Mouse (Mus musculus): ENCODE results near the gene Ccdc34.

Ccdc34 gene

DNA sequence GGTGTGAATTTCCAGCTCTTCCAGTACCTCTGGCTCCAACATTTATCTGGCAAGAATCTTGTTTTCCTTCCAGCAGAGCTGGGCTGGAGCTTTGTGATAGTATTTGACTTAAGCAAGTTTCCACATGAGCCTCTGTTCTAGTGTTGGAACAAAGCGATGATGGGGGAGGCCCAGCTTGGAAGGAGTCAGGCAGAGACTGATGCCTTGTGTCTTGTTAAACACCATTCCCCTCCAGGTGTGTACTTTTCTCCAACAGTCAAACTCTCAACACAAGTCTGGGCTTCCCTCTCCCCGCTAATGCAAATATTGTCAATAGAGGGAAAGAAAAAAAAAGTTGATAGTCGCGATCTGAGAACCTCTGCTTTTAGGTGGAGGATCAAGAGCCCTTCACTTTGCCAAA lies 196.7 kb downstream of the Ccdc34 start:
- DNase-seq (ENCODE audit: low read depth, low spot score) = peak; percentile 9

DNA sequence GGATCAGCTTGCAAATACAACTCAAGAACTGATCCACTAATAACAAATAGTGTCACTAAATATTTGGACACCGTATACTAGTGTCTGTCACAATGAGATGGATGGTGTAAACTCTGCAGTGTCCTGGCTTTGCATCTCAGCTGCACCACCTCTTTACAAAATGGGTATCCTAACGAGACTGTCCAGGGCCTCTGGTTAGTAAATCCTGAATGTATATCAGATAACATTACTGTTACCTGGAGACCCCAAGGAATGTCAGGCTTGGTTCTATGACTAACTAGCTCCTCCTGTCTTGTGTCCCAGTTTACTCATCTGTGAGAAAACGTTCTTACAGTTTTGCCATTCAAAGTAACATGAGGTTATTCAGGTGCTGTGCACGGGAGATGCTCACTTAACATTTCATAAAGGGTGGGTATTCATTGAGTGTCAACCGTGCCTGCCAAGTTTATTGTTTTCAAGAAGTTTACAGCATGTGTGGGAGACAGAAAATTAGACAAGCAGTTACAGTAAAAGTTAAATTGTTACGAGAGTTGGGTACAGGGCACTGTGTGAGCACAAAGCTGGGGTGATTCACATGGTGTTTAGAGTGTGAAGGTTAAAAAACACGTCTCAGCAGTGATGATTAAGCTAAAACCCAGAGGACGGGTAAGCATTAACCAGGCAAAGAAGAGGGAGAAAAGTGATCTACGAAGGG lies 197.5 kb downstream of the Ccdc34 start:
- peak; percentile 7 for DNase-seq (ENCODE audit: low read depth, low spot score)

DNA sequence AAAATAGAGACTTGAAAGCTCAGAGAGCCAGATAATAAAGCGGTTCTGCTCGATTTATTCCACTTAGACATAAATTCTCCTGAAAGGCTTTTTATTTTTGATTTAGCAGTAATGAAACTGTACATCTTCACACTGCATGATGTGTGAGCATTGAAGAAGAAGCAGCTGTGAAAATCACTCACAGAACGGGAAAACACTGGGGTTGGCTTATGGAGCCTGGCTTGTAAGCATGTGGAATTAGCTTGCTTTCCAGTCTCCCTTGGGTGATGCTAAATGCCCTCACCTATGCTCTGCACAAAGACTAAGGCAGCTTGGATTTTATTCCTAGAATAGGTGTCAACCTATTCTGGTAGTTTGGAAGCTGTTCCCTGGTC lies 198.1 kb downstream of the Ccdc34 start:
- peak; percentile 12 for DNase-seq (ENCODE audit: low read depth, low spot score)

DNA sequence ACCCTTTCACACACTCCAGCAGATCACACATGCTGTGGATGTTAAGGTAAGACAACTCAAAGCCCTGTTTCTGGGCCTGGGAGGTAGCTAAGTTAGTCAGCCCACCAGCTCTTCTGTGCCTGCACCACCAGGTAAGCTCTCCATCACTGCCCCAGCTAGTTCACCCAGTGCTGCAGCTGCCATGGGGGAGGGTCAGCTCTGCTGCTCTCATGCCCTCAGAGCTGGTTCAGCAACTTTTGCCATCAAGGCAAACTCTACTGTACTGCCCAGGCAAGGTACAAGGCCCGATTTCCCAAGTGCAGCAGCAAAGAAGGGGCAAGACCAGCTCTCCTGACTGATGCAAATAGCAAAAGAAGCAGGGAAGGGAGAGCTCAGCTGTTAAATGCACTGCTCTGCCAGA lies 202.9 kb downstream of the Ccdc34 start:
- DNase-seq (ENCODE audit: low read depth, low spot score) = no peak

DNA sequence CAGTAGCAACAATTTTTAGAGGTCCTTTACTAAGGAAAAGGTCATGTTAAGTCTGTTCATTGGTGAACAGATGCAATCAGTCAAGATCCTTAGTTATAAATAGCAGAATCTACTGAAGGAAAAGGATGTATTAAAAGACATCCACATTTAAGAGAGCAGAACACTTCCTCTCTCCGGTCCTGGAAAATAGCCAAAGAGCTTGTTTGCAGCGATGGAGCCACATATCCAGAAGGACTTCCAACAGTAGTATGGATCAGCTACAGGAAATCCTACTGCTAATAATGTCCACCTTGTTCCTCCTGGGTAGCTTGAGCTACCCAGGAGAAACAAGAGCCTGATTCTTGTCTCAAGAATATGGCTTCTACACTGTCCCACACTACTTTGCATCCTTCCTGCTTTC lies 205.2 kb downstream of the Ccdc34 start:
- DNase-seq (ENCODE audit: low read depth, low spot score) = no peak

Data from brain, adult 2 months (tissue).